Mouse (Mus musculus): Measurements from ENCODE around the gene Gsx2. TPM values are rescaled to one million over a fixed set of nuclear protein-coding genes. Genes with fewer than 3 reads are reported as not detected.
A peak's percentile ranks its signal among the peaks of the same experiment; 100 is the strongest.

Gsx2 gene
- polyA plus RNA-seq (2015; fragmentation: Nextera tagmentation; extraction: Ambion mirVana) = not detected in 2 replicates

GRCm38 (mm10) chr5:75075383-75075941, at the start of gene Gsx2:
Gene Gsx2, plus strand, starts transcription at chr5:75075601.
- Histone ChIP-seq H3K27ac (no peak within 1 kb of the TSS), H3K27me3 (peaks cover 96% of the 10 kb centered on the region), H3K4me1 (peaks cover 20% of the 10 kb centered on the region), H3K4me3 (peak within 1 kb of the TSS; percentile 30), H3K9ac (no peak within 1 kb of the TSS), H3K36me3 (no peaks in the 10 kb centered on the region), H3K4me2 (peak within 1 kb of the TSS; percentile 48), H3K9me3 (no peaks in the 10 kb centered on the region)
- no peak for ATAC-seq (ENCODE audit: insufficient number of reproducible peaks, low FRiP score, low TSS enrichment, low read depth)
- WGBS = 1% methylated on average over 40 of the region's 41 CpGs

GRCm38 (mm10) chr5:75035475-75035874, 39.9 kb upstream of the Gsx2 start:
- no peak overlapping the region for H3K9ac ChIP-seq
- no peaks in the 10 kb centered on the region for H3K27me3 ChIP-seq
- ATAC-seq (ENCODE audit: insufficient number of reproducible peaks, low FRiP score, low TSS enrichment, low read depth) = no peak
- no peak overlapping the region for H3K4me2 ChIP-seq
- H3K27ac ChIP-seq = no peak overlapping the region
- 91% methylated on average over 3 of the region's 3 CpGs for WGBS
- H3K4me1 ChIP-seq = peaks cover 5% of the 10 kb centered on the region; the same call in 1 of the 2 replicates
- no peak overlapping the region for H3K4me3 ChIP-seq
- H3K36me3 ChIP-seq = no peaks in the 10 kb centered on the region
- no peaks in the 10 kb centered on the region for H3K9me3 ChIP-seq

- Histone ChIP-seq H3K9me3 (no peaks in the 10 kb centered on the region), H3K27me3 (no peaks in the 10 kb centered on the region), H3K4me1 (peaks cover 4% of the 10 kb centered on the region), H3K4me3 (no peak overlapping the region), H3K27ac (no peak overlapping the region), H3K36me3 (no peaks in the 10 kb centered on the region), H3K9ac (no peak overlapping the region), H3K4me2 (no peak overlapping the region)
- WGBS = 93% methylated on average over 1 of the region's 1 CpGs
- ATAC-seq (ENCODE audit: insufficient number of reproducible peaks, low FRiP score, low TSS enrichment, low read depth) = no peak
These were observed 36.1 kb upstream of the Gsx2 start for GRCm38 (mm10) chr5:75039307-75039706.

- peak overlapping the region; percentile 72 for H3K4me2 ChIP-seq
- 50% methylated on average over 9 of the region's 9 CpGs for WGBS
- H3K27ac ChIP-seq = no peak overlapping the region
- peak overlapping the region; percentile 98 for H3K4me3 ChIP-seq
- no peak for ATAC-seq (ENCODE audit: insufficient number of reproducible peaks, low FRiP score, low TSS enrichment, low read depth)
- no peak overlapping the region for H3K9ac ChIP-seq
- peaks cover 4% of the 10 kb centered on the region for H3K4me1 ChIP-seq
- no peaks in the 10 kb centered on the region for H3K36me3 ChIP-seq
- no peaks in the 10 kb centered on the region for H3K9me3 ChIP-seq
- H3K27me3 ChIP-seq = no peaks in the 10 kb centered on the region
These were observed 32.4 kb upstream of the Gsx2 start for GRCm38 (mm10) chr5:75043011-75043445.

GRCm38 (mm10) chr5:75043621-75044301, 31.6 kb upstream of the Gsx2 start:
- Histone ChIP-seq H3K36me3 (no peaks in the 10 kb centered on the region), H3K27me3 (no peaks in the 10 kb centered on the region), H3K9me3 (no peaks in the 10 kb centered on the region), H3K27ac (peak overlapping the region; percentile 87), H3K9ac (peak overlapping the region; percentile 100), H3K4me2 (peak overlapping the region; percentile 72), H3K4me3 (peak overlapping the region; percentile 98), H3K4me1 (peaks cover 4% of the 10 kb centered on the region)
- peak; percentile 61 for ATAC-seq (ENCODE audit: insufficient number of reproducible peaks, low FRiP score, low TSS enrichment, low read depth)
- under 1% methylated on average over 33 of the region's 36 CpGs for WGBS

GRCm38 (mm10) chr5:75044310-75044904, 31.0 kb upstream of the Gsx2 start, which contains the start of gene Chic2:
Gene Chic2, minus strand, starts transcription at chr5:75044774.
- 0% methylated on average over 21 of the region's 90 CpGs for whole genome bisulfite sequencing

GRCm38 (mm10) chr5:75045371-75045770, 30.0 kb upstream of the Gsx2 start:
- Histone ChIP-seq H3K4me3 (no peak overlapping the region), H3K4me1 (peaks cover 4% of the 10 kb centered on the region), H3K4me2 (no peak overlapping the region), H3K36me3 (no peaks in the 10 kb centered on the region), H3K27ac (no peak overlapping the region), H3K9ac (no peak overlapping the region), H3K27me3 (no peaks in the 10 kb centered on the region), H3K9me3 (no peaks in the 10 kb centered on the region)
- ATAC-seq (ENCODE audit: insufficient number of reproducible peaks, low FRiP score, low TSS enrichment, low read depth) = no peak
- 82% methylated on average over 7 of the region's 7 CpGs for WGBS

More at GRCm38 (mm10) chr5:75044310-75044904, 31.0 kb upstream of the Gsx2 start, which contains the start of gene Chic2:
- peak within 1 kb of the TSS; percentile 72 for H3K4me2 ChIP-seq
- peak; percentile 85 for ATAC-seq (ENCODE audit: insufficient number of reproducible peaks, low FRiP score, low TSS enrichment, low read depth)
- H3K27ac ChIP-seq = peak within 1 kb of the TSS; percentile 87
- peak within 1 kb of the TSS; percentile 98 for H3K4me3 ChIP-seq
- no peaks in the 10 kb centered on the region for H3K9me3 ChIP-seq
- H3K9ac ChIP-seq = peak within 1 kb of the TSS; percentile 100
- no peaks in the 10 kb centered on the region for H3K36me3 ChIP-seq
- H3K27me3 ChIP-seq = no peaks in the 10 kb centered on the region
- peaks cover 4% of the 10 kb centered on the region for H3K4me1 ChIP-seq

GRCm38 (mm10) chr5:75046681-75047321, 28.6 kb upstream of the Gsx2 start:
- 54% methylated on average over 15 of the region's 15 CpGs for WGBS
- Histone ChIP-seq H3K36me3 (no peaks in the 10 kb centered on the region), H3K9me3 (no peaks in the 10 kb centered on the region), H3K4me2 (no peak overlapping the region), H3K4me3 (no peak overlapping the region), H3K27ac (no peak overlapping the region), H3K27me3 (no peaks in the 10 kb centered on the region), H3K4me1 (peaks cover 4% of the 10 kb centered on the region), H3K9ac (no peak overlapping the region)
- ATAC-seq (ENCODE audit: insufficient number of reproducible peaks, low FRiP score, low TSS enrichment, low read depth) = no peak

GRCm38 (mm10) chr5:75051109-75051508, 24.3 kb upstream of the Gsx2 start:
- H3K4me1 ChIP-seq = no peaks in the 10 kb centered on the region
- H3K9me3 ChIP-seq = no peaks in the 10 kb centered on the region
- H3K27me3 ChIP-seq = no peaks in the 10 kb centered on the region
- no peak overlapping the region for H3K4me3 ChIP-seq
- no peak overlapping the region for H3K9ac ChIP-seq
- no peak for ATAC-seq (ENCODE audit: insufficient number of reproducible peaks, low FRiP score, low TSS enrichment, low read depth)
- H3K36me3 ChIP-seq = no peaks in the 10 kb centered on the region
- WGBS = 69% methylated on average over 4 of the region's 4 CpGs
- H3K27ac ChIP-seq = no peak overlapping the region
- H3K4me2 ChIP-seq = no peak overlapping the region

- H3K9me3 ChIP-seq = no peaks in the 10 kb centered on the region
- ATAC-seq (ENCODE audit: insufficient number of reproducible peaks, low FRiP score, low TSS enrichment, low read depth) = no peak
- no peak overlapping the region for H3K4me2 ChIP-seq
- H3K9ac ChIP-seq = no peak overlapping the region
- WGBS = 59% methylated on average over 4 of the region's 4 CpGs
- H3K27ac ChIP-seq = no peak overlapping the region
- no peaks in the 10 kb centered on the region for H3K36me3 ChIP-seq
- peaks cover 22% of the 10 kb centered on the region for H3K27me3 ChIP-seq
- H3K4me3 ChIP-seq = no peak overlapping the region
- peaks cover 11% of the 10 kb centered on the region for H3K4me1 ChIP-seq
These were observed 12.2 kb upstream of the Gsx2 start for GRCm38 (mm10) chr5:75063177-75063576.

- H3K9me3 ChIP-seq = no peaks in the 10 kb centered on the region
- WGBS = under 1% methylated on average over 9 of the region's 10 CpGs
- peaks cover 55% of the 10 kb centered on the region for H3K27me3 ChIP-seq
- 0 out of 2 replicates have a peak, but pooled peaks have one; percentile 4 for ATAC-seq (ENCODE audit: insufficient number of reproducible peaks, low FRiP score, low TSS enrichment, low read depth)
- peak overlapping the region; percentile 44 for H3K4me3 ChIP-seq
- peak overlapping the region; percentile 10; the same call in 1 of the 2 replicates for H3K9ac ChIP-seq
- H3K4me1 ChIP-seq = peaks cover 24% of the 10 kb centered on the region
- no peak overlapping the region for H3K27ac ChIP-seq
- no peaks in the 10 kb centered on the region for H3K36me3 ChIP-seq
- H3K4me2 ChIP-seq = peak overlapping the region; percentile 83
These were observed 8.7 kb upstream of the Gsx2 start for GRCm38 (mm10) chr5:75066715-75067114.
